Mouse (Mus musculus) ES-Bruce4 (cell line): ENCODE results near the gene Pagr1a. TPM values are rescaled to one million over a fixed set of nuclear protein-coding genes. Genes with fewer than 3 reads are reported as not detected.

Experiments
- H3K27ac ChIP-seq: 2 replicates; pipeline ENCODE4 v1.5.1; 2012; ENCODE audit warnings: low read length, inconsistent platforms; ENCODE audit not compliant: insufficient read depth
- H3K27me3 ChIP-seq: 2 replicates; pipeline ENCODE4 v1.6.1; 2012; ENCODE audit warnings: mild to moderate bottlenecking, low read length, inconsistent platforms; ENCODE audit not compliant: control insufficient read depth, poor library complexity, insufficient read depth, severe bottlenecking
- H3K36me3 ChIP-seq: 2 replicates; pipeline ENCODE4 v1.6.1; 2012; ENCODE audit warnings: inconsistent platforms, mild to moderate bottlenecking, low read length, moderate library complexity; ENCODE audit not compliant: control insufficient read depth, poor library complexity, insufficient read depth, severe bottlenecking
- H3K4me1 ChIP-seq: one replicate; pipeline ENCODE4 v1.8.1; 2011; ENCODE audit warnings: low read length; ENCODE audit not compliant: control insufficient read depth, insufficient read depth
- H3K4me3 ChIP-seq: 2 replicates; pipeline ENCODE4 v1.5.1; 2011; ENCODE audit warnings: low read depth, mild to moderate bottlenecking, low read length
- H3K9ac ChIP-seq: 2 replicates; pipeline ENCODE4 v1.6.1; 2012; ENCODE audit warnings: low read depth, mild to moderate bottlenecking, inconsistent platforms; ENCODE audit not compliant: poor library complexity, severe bottlenecking
- H3K9me3 ChIP-seq: replicated peaks from 2 replicates; pipeline ENCODE4 v1.6.1; 2012; ENCODE audit warnings: mild to moderate bottlenecking, low read length, inconsistent platforms; ENCODE audit not compliant: control insufficient read depth, poor library complexity, insufficient read depth, severe bottlenecking
- CTCF ChIP-seq: IDR thresholded peaks from one replicate; pipeline ENCODE4 v1.8.1; 2011; ENCODE audit warnings: low read depth, low read length
- EP300 ChIP-seq: IDR thresholded peaks from 2 replicates; pipeline ENCODE4 v1.6.1; 2011; ENCODE audit warnings: low read depth, low read length; ENCODE audit not compliant: insufficient read depth
- POLR2A ChIP-seq: IDR thresholded peaks from one replicate; pipeline ENCODE4 v1.8.1; 2011; ENCODE audit warnings: low read length; ENCODE audit not compliant: insufficient read depth
- polyA plus RNA-seq: library from polyadenylated mRNA; stranded (reverse); fragments of >200 nt; gene quantifications from 2 replicates; pipeline ENCODE4 v1.2.4, GENCODE M21; 2011; ENCODE audit warnings: low read depth; ENCODE audit not compliant: missing spikeins, insufficient read depth, insufficient read length

Pagr1a gene
- polyA plus RNA-seq, 1 experiment = 27.9 TPM

- Histone ChIP-seq H3K4me1 (peaks cover 2% of the 10 kb centered on the region), H3K9ac (no peak overlapping the region), H3K36me3 (peaks cover 67% of the 10 kb centered on the region)
These were observed 14.1 kb upstream of the Pagr1a start for GRCm38 (mm10) chr7:127031244-127031643.

GRCm38 (mm10) chr7:127030172-127030571, 13.0 kb upstream of the Pagr1a start:
- Histone ChIP-seq H3K9ac (no peak overlapping the region), H3K4me3 (no peak overlapping the region)

More at GRCm38 (mm10) chr7:127031244-127031643, 14.1 kb upstream of the Pagr1a start:
- TF ChIP-seq POLR2A (no peak), CTCF (no peak), EP300 (no peak)
- Histone ChIP-seq H3K27me3 (no peaks in the 10 kb centered on the region), H3K27ac (peak overlapping the region; percentile 87), H3K4me3 (no peak overlapping the region), H3K9me3 (no peaks in the 10 kb centered on the region)

GRCm38 (mm10) chr7:127027885-127028284, 10.7 kb upstream of the Pagr1a start:
- H3K9ac ChIP-seq = peak overlapping the region; percentile 92
- peak overlapping the region; percentile 88 for H3K4me3 ChIP-seq
- peak overlapping the region; percentile 79 for H3K27ac ChIP-seq
- no peaks in the 10 kb centered on the region for H3K27me3 ChIP-seq
- TF ChIP-seq CTCF = no peak
- no peak for TF ChIP-seq POLR2A
- no peak for TF ChIP-seq EP300
- peaks cover 60% of the 10 kb centered on the region for H3K36me3 ChIP-seq
- H3K9me3 ChIP-seq = no peaks in the 10 kb centered on the region
- H3K4me1 ChIP-seq = no peaks in the 10 kb centered on the region

More at GRCm38 (mm10) chr7:127030172-127030571, 13.0 kb upstream of the Pagr1a start:
- no peak for TF ChIP-seq CTCF
- TF ChIP-seq POLR2A = no peak
- no peak for TF ChIP-seq EP300
- Histone ChIP-seq H3K27me3 (no peaks in the 10 kb centered on the region), H3K4me1 (no peaks in the 10 kb centered on the region), H3K9me3 (no peaks in the 10 kb centered on the region), H3K36me3 (peaks cover 64% of the 10 kb centered on the region), H3K27ac (peak overlapping the region; percentile 49; the same call in 1 of the 2 replicates)

- no peaks in the 10 kb centered on the region for H3K4me1 ChIP-seq
- H3K27ac ChIP-seq = peak within 1 kb of the TSS; percentile 85
- H3K27me3 ChIP-seq = no peaks in the 10 kb centered on the region
- TF ChIP-seq EP300 (peak; percentile 77), CTCF (no peak)
- H3K9me3 ChIP-seq = no peaks in the 10 kb centered on the region
- H3K4me3 ChIP-seq = peak within 1 kb of the TSS; percentile 88
- H3K36me3 ChIP-seq = peaks cover 58% of the 10 kb centered on the region
- peak within 1 kb of the TSS; percentile 92 for H3K9ac ChIP-seq
These were observed 10.0 kb upstream of the Pagr1a start, which contains the start of gene Maz for GRCm38 (mm10) chr7:127026984-127027726. Gene Maz (minus strand): TSS chr7:127027037.

- Histone ChIP-seq H3K36me3 (peaks cover 54% of the 10 kb centered on the region), H3K27ac (no peak overlapping the region), H3K4me1 (no peaks in the 10 kb centered on the region), H3K9ac (peak overlapping the region; percentile 92), H3K9me3 (no peaks in the 10 kb centered on the region), H3K4me3 (peak overlapping the region; percentile 73), H3K27me3 (no peaks in the 10 kb centered on the region)
- TF ChIP-seq CTCF (no peak), EP300 (no peak), POLR2A (no peak)
These were observed 9.4 kb upstream of the Pagr1a start for GRCm38 (mm10) chr7:127026616-127026983.

- H3K9me3 ChIP-seq = no peaks in the 10 kb centered on the region
- TF ChIP-seq CTCF (no peak), EP300 (no peak), POLR2A (no peak)
- H3K36me3 ChIP-seq = peaks cover 54% of the 10 kb centered on the region
- H3K4me3 ChIP-seq = peak overlapping the region; percentile 73
- H3K27me3 ChIP-seq = no peaks in the 10 kb centered on the region
- H3K4me1 ChIP-seq = no peaks in the 10 kb centered on the region
- peak overlapping the region; percentile 92 for H3K9ac ChIP-seq
- peak overlapping the region; percentile 85 for H3K27ac ChIP-seq
These were observed 9.0 kb upstream of the Pagr1a start for GRCm38 (mm10) chr7:127026161-127026600.
